Mouse (Mus musculus) liver, postnatal 0 days (tissue): ENCODE measurements around the gene Zbtb9. TPM values are rescaled to one million over a fixed set of nuclear protein-coding genes. Genes with fewer than 3 reads are reported as not detected.

Source experiments
- ATAC-seq: fragments of 200-750 bp; cut with Nextera tagmentation; 2 replicates; pipeline ENCODE4 v1.8.0; 2017; ENCODE audit warnings: mild to moderate bottlenecking, moderate library complexity
- DNase-seq: peaks from one replicate; pipeline ENCODE4 v3.0.0-alpha.2; 2016
- H3K27ac ChIP-seq: fragments of 300-500 bp; sonication (generic); 2 replicates; pipeline ENCODE4 v1.5.1; 2014; ENCODE audit warnings: antibody characterized with exemption, moderate library complexity, mild to moderate bottlenecking, low read depth
- H3K27me3 ChIP-seq: fragments of 300-500 bp; sonication (generic); 2 replicates; pipeline ENCODE4 v1.6.1; 2014; ENCODE audit warnings: low read length, control low read depth, mixed read lengths; ENCODE audit not compliant: insufficient read depth
- H3K36me3 ChIP-seq: fragments of 300-500 bp; sonication (generic); replicated peaks from 2 replicates; pipeline ENCODE4 v1.6.1; 2014; ENCODE audit warnings: mild to moderate bottlenecking, control low read depth, low read length, moderate library complexity, mixed read lengths; ENCODE audit not compliant: insufficient read depth
- H3K4me1 ChIP-seq: fragments of 300-500 bp; sonication (generic); 2 replicates; pipeline ENCODE4 v1.6.1; 2014; ENCODE audit warnings: antibody characterized with exemption, mild to moderate bottlenecking, control low read depth; ENCODE audit not compliant: insufficient read depth
- H3K4me2 ChIP-seq: fragments of 300-500 bp; sonication (generic); 2 replicates; pipeline ENCODE4 v1.6.1; 2014; ENCODE audit warnings: low read depth, mild to moderate bottlenecking, low read length, moderate library complexity, mixed read lengths
- H3K4me3 ChIP-seq: fragments of 300-500 bp; sonication (generic); 2 replicates; pipeline ENCODE4 v1.5.1; 2014; ENCODE audit warnings: low read depth, low read length
- H3K9ac ChIP-seq: fragments of 300-500 bp; sonication (generic); replicated peaks from 2 replicates; pipeline ENCODE4 v1.6.1; 2014; ENCODE audit warnings: mild to moderate bottlenecking, moderate library complexity
- H3K9me3 ChIP-seq: fragments of 300-500 bp; sonication (generic); 2 replicates; pipeline ENCODE4 v1.6.1; 2016; ENCODE audit warnings: mild to moderate bottlenecking, control low read depth, low read length, mixed read lengths
- CTCF ChIP-seq: sonication (generic); IDR thresholded peaks from 2 replicates; pipeline ENCODE4 v1.5.1; 2016; ENCODE audit warnings: antibody characterized with exemption, low read depth
- EP300 ChIP-seq: IDR thresholded peaks from 2 replicates; pipeline ENCODE4 v1.6.1; 2016; ENCODE audit warnings: antibody characterized with exemption, low read depth, mild to moderate bottlenecking
- WGBS: fragments of 180-500 bp; shearing (Covaris S2); extraction: QIAGEN DNeasy Blood & Tissue Kit; methylation state at CpG from one replicate; pipeline ENCODE4 v1.1.7; 2014; ENCODE audit not compliant: insufficient replicate concordance; 5-methylcytosine and 5-hydroxymethylcytosine counted together
- polyA plus RNA-seq: library from polyadenylated mRNA; unstranded; fragments of >200 nt; fragmentation: Nextera tagmentation; extraction: Ambion mirVana; gene quantifications from 2 replicates; pipeline ENCODE4 v1.2.1, GENCODE M21; 2015

Gene Zbtb9
- polyA plus RNA-seq, 1 experiment from 2014 or later: 4.4 TPM

DNA sequence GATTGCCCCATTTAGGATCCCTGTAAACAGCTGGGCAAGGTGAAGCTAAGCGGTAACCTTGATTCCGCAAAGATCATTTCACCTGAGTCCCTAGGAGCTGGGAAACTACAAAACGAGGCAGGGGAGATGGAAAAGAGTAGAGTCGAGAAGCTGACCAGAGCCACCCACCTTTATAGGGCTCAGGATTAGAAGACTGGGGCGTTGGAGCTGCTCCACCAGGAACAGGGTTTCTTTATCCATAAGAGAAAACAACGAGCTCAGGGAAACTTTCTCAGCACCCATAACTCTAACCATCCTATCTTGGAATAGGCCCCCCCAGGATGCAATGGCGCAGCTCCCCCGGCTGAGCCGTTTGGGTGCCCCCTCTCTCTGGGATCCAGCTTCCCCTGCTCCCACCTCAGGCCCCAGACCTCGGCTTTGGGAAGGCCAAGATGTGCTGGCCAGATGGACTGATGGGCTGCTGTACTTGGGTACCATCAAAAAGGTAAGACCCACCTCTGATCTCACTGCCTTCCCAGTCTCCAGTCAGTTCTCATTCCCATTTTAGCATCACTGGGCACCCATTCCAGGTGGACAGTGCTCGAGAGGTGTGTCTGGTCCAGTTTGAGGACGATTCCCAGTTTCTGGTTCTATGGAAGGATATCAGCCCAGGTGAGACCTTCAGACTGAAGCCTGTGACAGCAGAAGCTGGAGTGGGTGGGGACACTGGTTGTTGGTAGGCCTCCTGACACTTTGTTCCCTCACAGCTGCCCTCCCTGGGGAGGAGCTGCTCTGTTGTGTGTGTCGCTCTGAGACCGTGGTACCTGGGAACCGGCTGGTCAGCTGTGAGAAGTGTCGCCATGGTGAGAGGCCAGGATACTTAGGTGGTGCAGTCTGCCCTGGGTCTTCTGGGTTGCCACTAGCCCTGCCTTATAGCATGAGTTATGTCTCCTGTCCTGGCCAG lies 38.8 kb upstream of the Zbtb9 start:
- Histone ChIP-seq H3K9me3 (no peaks in the 10 kb centered on the region), H3K27ac (no peak overlapping the region), H3K4me2 (peak overlapping the region; percentile 89), H3K4me3 (peak overlapping the region; percentile 74), H3K27me3 (no peaks in the 10 kb centered on the region), H3K4me1 (peaks cover 28% of the 10 kb centered on the region), H3K36me3 (peaks cover 21% of the 10 kb centered on the region), H3K9ac (peak overlapping the region; percentile 83)
- TF ChIP-seq CTCF: no peak
- TF ChIP-seq EP300: no peak
- 76% methylated on average over 16 of the region's 16 CpGs for WGBS
- DNase-seq: no peak
- ATAC-seq: no peak

DNA sequence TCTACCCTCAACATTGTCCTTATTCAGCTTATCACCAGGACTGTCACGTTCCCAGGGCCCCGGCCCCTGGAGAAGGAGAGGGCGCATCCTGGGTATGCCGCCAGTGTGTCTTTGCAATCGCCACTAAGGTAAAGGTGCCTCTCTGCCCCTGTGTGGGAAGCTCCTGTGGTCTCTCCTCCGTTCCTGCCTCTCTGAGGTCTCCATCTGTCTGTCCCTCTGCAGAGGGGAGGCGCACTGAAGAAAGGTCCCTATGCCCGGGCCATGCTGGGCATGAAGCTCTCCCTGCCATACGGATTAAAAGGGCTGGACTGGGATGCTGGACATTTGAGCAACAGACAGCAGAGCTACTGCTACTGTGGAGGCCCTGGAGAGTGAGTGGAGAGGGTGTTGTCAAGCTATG lies 37.9 kb upstream of the Zbtb9 start:
- no peaks in the 10 kb centered on the region for H3K9me3 ChIP-seq
- ATAC-seq (no peak), DNase-seq (no peak)
- no peak overlapping the region for H3K4me3 ChIP-seq
- no peak overlapping the region for H3K27ac ChIP-seq
- 93% methylated on average over 9 of the region's 9 CpGs for WGBS
- peaks cover 20% of the 10 kb centered on the region for H3K36me3 ChIP-seq
- H3K4me2 ChIP-seq: no peak overlapping the region
- TF ChIP-seq EP300: no peak
- TF ChIP-seq CTCF: no peak
- H3K9ac ChIP-seq: no peak overlapping the region
- peaks cover 30% of the 10 kb centered on the region for H3K4me1 ChIP-seq
- H3K27me3 ChIP-seq: no peaks in the 10 kb centered on the region

DNA sequence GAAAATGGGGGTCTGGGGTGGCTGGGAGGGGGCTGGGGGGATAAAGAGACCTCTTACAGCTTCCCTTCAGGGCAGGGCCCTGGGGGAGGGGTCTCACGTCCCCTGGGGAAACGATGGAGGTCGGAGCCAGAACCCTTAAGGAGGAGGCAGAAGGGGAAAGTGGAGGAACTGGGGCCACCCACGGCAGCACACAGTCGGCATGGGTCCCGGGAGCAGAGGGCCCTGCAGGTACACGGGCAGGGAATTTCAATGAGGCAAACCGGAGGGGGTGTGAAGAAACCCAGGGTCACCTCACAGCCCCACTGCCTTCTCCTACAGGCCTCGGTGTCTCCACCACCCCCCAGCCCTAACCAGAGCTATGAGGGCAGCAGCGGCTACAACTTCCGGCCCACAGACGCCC lies 36.5 kb upstream of the Zbtb9 start:
- 89% methylated on average over 12 of the region's 12 CpGs for WGBS
- H3K9ac ChIP-seq: no peak overlapping the region
- no peak overlapping the region for H3K4me2 ChIP-seq
- H3K36me3 ChIP-seq: peaks cover 20% of the 10 kb centered on the region
- ATAC-seq: no peak
- peak; percentile 14 for DNase-seq
- no peak overlapping the region for H3K4me3 ChIP-seq
- no peaks in the 10 kb centered on the region for H3K9me3 ChIP-seq
- no peak overlapping the region for H3K27ac ChIP-seq
- H3K27me3 ChIP-seq: no peaks in the 10 kb centered on the region
- TF ChIP-seq EP300 (no peak), CTCF (no peak)
- peaks cover 41% of the 10 kb centered on the region for H3K4me1 ChIP-seq

DNA sequence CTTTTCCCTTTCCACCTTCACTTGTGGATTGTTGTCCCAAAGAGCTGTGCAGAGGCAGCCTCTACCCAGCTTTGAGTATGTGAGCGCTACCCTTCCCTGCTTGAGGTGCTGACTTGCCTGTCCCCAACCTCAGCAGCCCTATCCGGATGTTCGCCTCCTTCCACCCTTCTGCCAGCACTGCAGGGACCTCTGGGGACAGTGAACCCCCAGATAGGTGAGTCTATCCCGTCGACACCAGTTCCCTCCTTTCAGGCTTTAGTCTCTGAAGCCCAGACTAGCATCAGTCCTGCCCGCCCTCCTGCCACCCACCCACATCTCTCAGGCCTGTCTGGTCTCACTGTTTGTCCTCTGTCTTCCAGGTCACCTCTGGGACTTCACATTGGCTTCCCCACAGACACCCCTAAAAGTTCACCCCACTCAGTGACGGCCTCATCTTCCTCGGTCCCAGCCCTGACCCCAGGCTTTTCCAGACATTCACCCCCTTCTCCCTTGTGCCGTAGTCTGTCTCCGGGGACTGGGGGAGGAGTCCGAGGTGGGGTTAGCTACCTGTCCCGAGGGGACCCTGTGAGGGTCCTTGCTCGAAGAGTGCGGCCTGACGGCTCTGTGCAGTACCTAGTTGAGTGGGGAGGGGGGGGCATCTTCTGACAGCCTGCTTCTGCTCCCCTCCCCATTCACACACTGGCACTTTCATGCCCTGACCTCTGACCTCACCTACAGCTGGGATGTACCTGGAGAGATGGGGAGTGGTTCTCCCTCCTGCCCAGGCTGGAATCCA lies 35.9 kb upstream of the Zbtb9 start:
- Histone ChIP-seq H3K27ac (no peak overlapping the region), H3K27me3 (no peaks in the 10 kb centered on the region), H3K4me2 (0 out of 2 replicates have a peak overlapping the region, but pooled peaks have one; percentile 95), H3K36me3 (peaks cover 20% of the 10 kb centered on the region), H3K9ac (no peak overlapping the region), H3K4me3 (no peak overlapping the region), H3K4me1 (peaks cover 41% of the 10 kb centered on the region), H3K9me3 (no peaks in the 10 kb centered on the region)
- no peak for TF ChIP-seq EP300
- TF ChIP-seq CTCF: no peak
- ATAC-seq (no peak), DNase-seq (peak; percentile 12)
- 83% methylated on average over 15 of the region's 15 CpGs for WGBS

DNA sequence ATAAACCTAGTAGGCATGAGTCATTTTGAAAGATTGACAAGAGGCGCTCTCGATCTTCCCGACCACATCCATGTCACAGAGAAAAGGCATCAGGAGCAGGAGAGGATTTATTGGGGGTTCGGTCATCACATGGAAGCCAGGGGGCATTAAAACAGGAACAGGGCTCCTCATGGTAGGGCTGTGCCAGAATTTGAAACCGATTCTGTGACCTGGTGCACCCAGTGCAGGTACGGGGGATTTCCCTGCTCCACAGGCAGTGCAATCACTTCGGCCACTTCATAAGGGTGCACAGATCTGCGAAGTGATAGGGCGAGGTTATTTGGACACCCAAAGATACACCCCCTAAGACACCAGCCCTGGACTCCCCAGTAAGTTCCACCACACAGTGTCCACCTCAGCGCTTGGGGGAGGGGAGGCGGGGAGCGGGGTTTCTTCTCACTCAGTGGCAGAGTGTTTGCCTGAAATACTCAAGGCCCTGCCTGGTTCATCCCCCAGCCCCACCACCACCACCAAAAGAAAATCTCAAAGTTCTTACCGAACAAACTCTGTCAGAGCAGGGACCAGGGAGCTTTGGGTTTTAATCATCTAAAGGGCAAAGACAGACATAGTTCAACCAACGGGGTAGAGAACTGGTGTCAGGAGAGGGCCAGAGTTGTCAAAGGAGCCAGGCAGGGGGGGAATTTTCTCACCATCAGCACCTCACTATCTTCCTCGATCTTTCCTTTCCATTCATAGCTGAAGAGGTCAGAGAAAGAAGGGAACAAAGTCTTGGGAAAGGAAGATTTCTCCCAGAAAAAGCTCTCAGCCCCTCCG lies 34.9 kb upstream of the Zbtb9 start:
- Histone ChIP-seq H3K27me3 (no peaks in the 10 kb centered on the region), H3K4me2 (peak overlapping the region; percentile 95), H3K9ac (peak overlapping the region; percentile 74), H3K4me3 (peak overlapping the region; percentile 69), H3K36me3 (peaks cover 20% of the 10 kb centered on the region), H3K4me1 (peaks cover 36% of the 10 kb centered on the region), H3K9me3 (no peaks in the 10 kb centered on the region), H3K27ac (peak overlapping the region; percentile 82)
- DNase-seq: peak; percentile 21
- TF ChIP-seq EP300 (no peak), CTCF (no peak)
- ATAC-seq: no peak
- 50% methylated on average over 16 of the region's 16 CpGs for WGBS
